Mouse (Mus musculus): Measurements from ENCODE around the gene Igsf23. TPM values are rescaled to one million over a fixed set of nuclear protein-coding genes. Genes with fewer than 3 reads are reported as not detected.
A peak's percentile ranks its signal among the peaks of the same experiment; 100 is the strongest.
"Not testable (repeated sequence)": the region's sequence is repeated elsewhere in the genome, so short reads cannot be mapped to it uniquely, and the experiment has no call there.

Igsf23 gene
- polyA plus RNA-seq, 1 experiment from 2014 or later, result 0.59 TPM

DNA sequence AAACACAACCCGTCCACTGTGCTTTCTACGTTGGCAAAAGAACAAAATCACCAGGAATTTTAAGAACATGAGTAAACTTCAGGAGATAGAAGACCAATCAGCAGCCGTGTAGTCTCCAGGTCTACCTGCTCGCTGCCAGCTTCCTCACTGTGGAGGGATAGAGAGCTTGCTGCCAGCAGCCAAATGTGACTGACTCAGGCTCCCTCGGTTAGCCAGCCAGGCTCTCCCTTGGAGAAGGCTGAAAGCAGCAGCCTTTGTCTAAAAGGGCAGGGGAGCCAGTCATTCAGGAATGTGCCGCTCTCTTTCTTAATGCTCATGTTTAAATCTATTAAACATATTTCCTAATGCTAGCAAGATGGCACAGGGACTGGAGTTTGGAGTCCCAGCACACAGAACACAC, 20.1 kb downstream of the Igsf23 start:
- H3K27me3 ChIP-seq (replicated peaks; ENCODE audit: control insufficient read depth, insufficient read depth, low read length); H3K27ac ChIP-seq (ENCODE audit: low read depth, low read length); H3K4me2 ChIP-seq; H3K4me3 ChIP-seq (ENCODE audit: low read depth, low read length); H3K9me3 ChIP-seq (ENCODE audit: control insufficient read depth, low read length); ATAC-seq (replicated peaks; ENCODE audit: low FRiP score); H3K4me1 ChIP-seq (replicated peaks; ENCODE audit: control insufficient read depth, insufficient read depth, low read length); H3K36me3 ChIP-seq (ENCODE audit: control insufficient read depth, insufficient read depth, low read length); H3K9ac ChIP-seq (ENCODE audit: low read depth, low read length); DNase-seq (ENCODE audit: low spot score): not testable (repeated sequence)
- 73% methylated on average over 6 of the region's 6 CpGs for WGBS

DNA sequence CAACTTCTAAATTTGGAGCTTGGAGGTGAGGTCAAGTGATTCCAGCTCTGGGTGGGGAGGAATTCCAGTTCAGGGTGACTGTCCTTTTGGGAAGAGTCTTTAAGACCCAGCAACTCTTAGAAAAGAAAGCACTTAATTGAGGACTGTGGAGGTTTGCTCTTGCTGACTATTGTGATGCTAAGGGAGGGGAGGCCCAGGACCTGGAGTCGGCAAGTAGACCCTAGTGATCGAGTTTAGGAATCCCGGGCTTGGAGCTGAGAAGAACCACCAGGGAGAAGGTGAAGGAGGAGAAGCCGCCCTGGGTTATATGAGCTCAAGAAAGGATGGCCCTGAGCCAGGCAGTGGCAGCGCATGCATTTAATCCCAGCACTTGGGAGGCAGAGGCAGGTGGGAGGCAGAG, 22.1 kb downstream of the Igsf23 start:
- Histone ChIP-seq H3K27ac (ENCODE audit: low read depth, low read length) (no peak overlapping the region), H3K27me3 (replicated peaks; ENCODE audit: control insufficient read depth, insufficient read depth, low read length) (peaks cover 8% of the 10 kb centered on the region; the same call in 1 of the 2 replicates), H3K4me2 (no peak overlapping the region), H3K9ac (ENCODE audit: low read depth, low read length) (no peak overlapping the region), H3K4me1 (replicated peaks; ENCODE audit: control insufficient read depth, insufficient read depth, low read length) (peaks cover 7% of the 10 kb centered on the region), H3K36me3 (ENCODE audit: control insufficient read depth, insufficient read depth, low read length) (no peaks in the 10 kb centered on the region), H3K4me3 (ENCODE audit: low read depth, low read length) (no peak overlapping the region), H3K9me3 (ENCODE audit: control insufficient read depth, low read length) (no peaks in the 10 kb centered on the region)
- 76% methylated on average over 5 of the region's 5 CpGs for WGBS
- DNase-seq (ENCODE audit: low spot score) (no peak), ATAC-seq (replicated peaks; ENCODE audit: low FRiP score) (no peak)

DNA sequence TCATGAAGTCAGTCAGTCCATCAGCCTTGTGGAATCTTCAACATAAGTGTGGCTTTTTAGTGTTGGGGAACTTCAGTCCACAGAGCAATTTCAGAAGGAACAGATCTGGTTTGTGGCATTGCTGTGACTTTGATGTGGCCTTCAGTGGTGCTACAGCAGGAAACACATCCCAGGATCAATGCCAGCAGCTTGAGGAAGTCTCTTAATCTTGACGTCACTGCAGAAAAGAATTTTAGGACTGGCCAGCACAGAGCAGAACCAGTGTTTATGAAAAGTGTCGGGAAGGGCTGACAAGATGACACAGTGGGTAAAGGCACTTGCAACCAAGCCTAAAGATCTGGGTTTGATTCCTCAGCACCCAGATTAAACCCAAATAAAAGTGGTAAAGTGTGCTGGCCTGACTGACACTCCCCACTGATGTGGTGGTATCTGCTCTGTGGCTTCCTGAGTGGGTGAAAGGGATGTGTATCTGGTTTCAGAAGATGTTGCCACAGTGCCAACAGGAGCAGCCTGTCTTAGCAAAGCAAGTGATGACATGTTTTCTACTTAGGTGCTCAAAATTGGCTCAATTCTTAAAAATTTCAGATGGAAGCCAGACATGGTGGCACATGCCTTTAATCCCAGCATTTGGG, 23.6 kb downstream of the Igsf23 start:
- DNase-seq (ENCODE audit: low spot score) (no peak), ATAC-seq (replicated peaks; ENCODE audit: low FRiP score) (no peak)
- H3K27ac ChIP-seq (ENCODE audit: low read depth, low read length), result no peak overlapping the region
- WGBS, result 32% methylated on average over 2 of the region's 2 CpGs
- no peaks in the 10 kb centered on the region for H3K36me3 ChIP-seq (ENCODE audit: control insufficient read depth, insufficient read depth, low read length)
- H3K4me3 ChIP-seq (ENCODE audit: low read depth, low read length), result no peak overlapping the region
- H3K4me2 ChIP-seq, result no peak overlapping the region
- no peaks in the 10 kb centered on the region for H3K9me3 ChIP-seq (ENCODE audit: control insufficient read depth, low read length)
- H3K27me3 ChIP-seq (replicated peaks; ENCODE audit: control insufficient read depth, insufficient read depth, low read length), result peaks cover 5% of the 10 kb centered on the region; the same call in 1 of the 2 replicates
- H3K9ac ChIP-seq (ENCODE audit: low read depth, low read length), result no peak overlapping the region
- peaks cover 3% of the 10 kb centered on the region; the same call in 1 of the 2 replicates for H3K4me1 ChIP-seq (replicated peaks; ENCODE audit: control insufficient read depth, insufficient read depth, low read length)

DNA sequence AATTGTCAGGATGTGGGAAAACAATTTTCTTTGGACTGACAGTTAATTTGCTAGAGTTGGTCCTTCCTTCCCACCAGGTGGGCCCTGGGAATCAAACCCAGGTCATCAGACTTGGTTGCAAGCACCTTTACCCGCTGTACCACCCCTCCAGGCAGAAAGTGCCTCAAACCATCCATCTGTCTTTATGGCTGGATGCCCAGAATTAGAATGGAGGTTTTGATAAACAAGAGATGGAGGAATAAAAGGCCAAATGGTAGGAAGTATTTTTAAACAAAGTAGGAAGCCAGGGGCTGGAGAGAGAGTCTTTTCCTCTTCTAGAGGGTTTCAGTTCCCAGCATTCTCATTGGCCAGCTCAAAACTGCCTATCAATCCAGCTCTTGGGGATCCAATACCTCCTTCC, 25.2 kb downstream of the Igsf23 start:
- DNase-seq (ENCODE audit: low spot score) (no peak), ATAC-seq (replicated peaks; ENCODE audit: low FRiP score) (no peak)
- Histone ChIP-seq H3K4me3 (ENCODE audit: low read depth, low read length) (no peak overlapping the region), H3K27ac (ENCODE audit: low read depth, low read length) (no peak overlapping the region), H3K4me1 (replicated peaks; ENCODE audit: control insufficient read depth, insufficient read depth, low read length) (peaks cover 3% of the 10 kb centered on the region; the same call in 1 of the 2 replicates), H3K9ac (ENCODE audit: low read depth, low read length) (no peak overlapping the region), H3K27me3 (replicated peaks; ENCODE audit: control insufficient read depth, insufficient read depth, low read length) (no peaks in the 10 kb centered on the region), H3K36me3 (ENCODE audit: control insufficient read depth, insufficient read depth, low read length) (no peaks in the 10 kb centered on the region), H3K9me3 (ENCODE audit: control insufficient read depth, low read length) (no peaks in the 10 kb centered on the region), H3K4me2 (no peak overlapping the region)
- WGBS, result 85% methylated on average over 1 of the region's 1 CpGs

DNA sequence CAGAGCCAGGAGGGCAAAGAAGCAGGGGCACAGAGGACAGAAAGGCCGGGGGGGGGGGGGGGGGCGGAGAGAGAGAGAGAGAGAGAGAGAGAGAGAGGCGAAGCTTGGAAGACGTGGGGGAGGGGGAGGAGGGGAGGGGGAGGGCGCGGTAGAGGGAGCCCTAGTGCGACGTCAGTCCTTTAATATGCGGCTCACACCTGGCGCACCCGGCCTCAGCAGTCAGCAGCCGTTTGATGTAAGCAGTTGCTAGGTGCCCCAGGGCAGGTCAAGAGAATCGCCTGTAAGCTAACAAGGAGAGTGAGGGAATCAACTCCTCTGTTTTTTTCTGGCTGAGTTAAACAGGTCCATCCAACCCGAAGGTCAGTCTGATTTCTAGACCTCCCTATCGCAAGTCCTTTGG, 26.8 kb downstream of the Igsf23 start:
- ATAC-seq (replicated peaks; ENCODE audit: low FRiP score) (no peak), DNase-seq (ENCODE audit: low spot score) (no peak)
- Histone ChIP-seq H3K36me3 (ENCODE audit: control insufficient read depth, insufficient read depth, low read length) (no peaks in the 10 kb centered on the region), H3K4me2 (no peak overlapping the region), H3K4me1 (replicated peaks; ENCODE audit: control insufficient read depth, insufficient read depth, low read length) (peaks cover 5% of the 10 kb centered on the region; the same call in 1 of the 2 replicates), H3K27me3 (replicated peaks; ENCODE audit: control insufficient read depth, insufficient read depth, low read length) (no peaks in the 10 kb centered on the region), H3K9me3 (ENCODE audit: control insufficient read depth, low read length) (no peaks in the 10 kb centered on the region), H3K27ac (ENCODE audit: low read depth, low read length) (no peak overlapping the region), H3K4me3 (ENCODE audit: low read depth, low read length) (no peak overlapping the region), H3K9ac (ENCODE audit: low read depth, low read length) (no peak overlapping the region)
- 21% methylated on average over 10 of the region's 15 CpGs for WGBS

DNA sequence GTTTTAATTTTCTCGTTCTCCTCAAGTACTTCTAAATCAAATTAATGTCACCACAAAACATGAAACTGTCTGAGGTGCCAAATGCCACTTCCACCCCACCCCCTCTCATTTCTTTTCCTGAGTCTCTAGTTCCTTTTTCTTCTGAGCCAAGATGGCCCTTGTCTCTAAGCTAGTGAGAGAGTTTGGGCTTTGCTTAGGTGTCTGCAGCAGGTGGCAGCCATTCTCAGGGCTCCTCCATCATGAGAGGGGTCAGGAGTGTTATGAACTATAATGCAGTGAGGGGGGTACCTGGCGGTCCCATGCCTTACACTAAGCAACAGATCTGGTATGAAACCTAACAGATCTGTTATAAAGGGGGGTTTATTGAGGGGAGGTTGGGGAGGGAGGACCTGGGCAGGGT, 27.2 kb downstream of the Igsf23 start:
- H3K4me3 ChIP-seq (ENCODE audit: low read depth, low read length), result no peak overlapping the region
- DNase-seq (ENCODE audit: low spot score) (no peak), ATAC-seq (replicated peaks; ENCODE audit: low FRiP score) (no peak)
- peaks cover 5% of the 10 kb centered on the region; the same call in 1 of the 2 replicates for H3K4me1 ChIP-seq (replicated peaks; ENCODE audit: control insufficient read depth, insufficient read depth, low read length)
- H3K9ac ChIP-seq (ENCODE audit: low read depth, low read length), result no peak overlapping the region
- no peak overlapping the region for H3K27ac ChIP-seq (ENCODE audit: low read depth, low read length)
- WGBS, result 37% methylated on average over 2 of the region's 2 CpGs
- peaks cover 1% of the 10 kb centered on the region; the same call in 1 of the 2 replicates for H3K36me3 ChIP-seq (ENCODE audit: control insufficient read depth, insufficient read depth, low read length)
- no peaks in the 10 kb centered on the region for H3K9me3 ChIP-seq (ENCODE audit: control insufficient read depth, low read length)
- no peak overlapping the region for H3K4me2 ChIP-seq
- H3K27me3 ChIP-seq (replicated peaks; ENCODE audit: control insufficient read depth, insufficient read depth, low read length), result no peaks in the 10 kb centered on the region

DNA sequence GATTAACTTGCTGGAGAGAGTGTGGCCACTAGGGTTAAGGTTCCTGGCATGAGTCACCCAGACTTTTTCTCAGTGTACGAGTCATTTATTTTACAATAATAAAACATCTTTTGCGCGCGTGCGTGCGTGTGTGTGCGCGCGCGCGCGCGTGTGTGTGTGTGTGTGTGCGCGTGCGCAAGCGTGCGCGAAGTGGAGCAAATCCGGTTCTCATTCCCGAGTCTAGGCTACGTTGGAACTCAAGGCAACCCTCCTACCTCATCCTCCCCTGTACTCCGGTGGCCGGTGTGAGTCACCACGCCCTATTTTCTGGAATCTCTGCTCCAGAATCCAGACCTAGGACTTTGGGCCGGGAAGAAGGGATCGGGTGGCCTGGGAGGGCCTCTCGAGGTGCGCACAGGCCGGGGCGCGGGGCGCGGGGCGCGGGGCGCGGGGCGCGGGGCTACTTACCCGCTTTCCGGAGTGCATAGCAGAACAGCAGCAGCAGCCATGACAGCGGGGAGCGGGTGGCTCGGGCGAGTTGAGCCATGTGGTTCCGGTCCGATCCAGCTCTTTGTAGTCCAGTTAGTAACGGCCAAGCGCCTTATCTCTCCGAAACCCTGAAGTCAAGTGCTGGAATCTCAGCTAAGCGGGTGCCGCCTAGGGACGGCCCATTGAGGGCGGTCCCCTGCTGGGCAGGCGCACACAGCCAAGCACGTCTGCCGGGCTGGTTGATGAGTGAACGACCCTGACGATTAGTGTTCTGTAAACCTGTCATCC, 29.9 kb downstream of the Igsf23 start, which contains the start of gene Pvr:
Pvr (minus strand) TSS at position 655 of the 756 bp plus-strand sequence.
- H3K27ac ChIP-seq (ENCODE audit: low read depth, low read length), result no peak within 1 kb of the TSS
- DNase-seq (ENCODE audit: low spot score), result peak; percentile 71
- H3K4me2 ChIP-seq, result peak within 1 kb of the TSS; percentile 88
- peaks cover 5% of the 10 kb centered on the region; the same call in 1 of the 2 replicates for H3K4me1 ChIP-seq (replicated peaks; ENCODE audit: control insufficient read depth, insufficient read depth, low read length)
- 1% methylated on average over 60 of the region's 60 CpGs for WGBS
- no peaks in the 10 kb centered on the region for H3K9me3 ChIP-seq (ENCODE audit: control insufficient read depth, low read length)
- H3K4me3 ChIP-seq (ENCODE audit: low read depth, low read length), result peak within 1 kb of the TSS; percentile 75
- H3K27me3 ChIP-seq (replicated peaks; ENCODE audit: control insufficient read depth, insufficient read depth, low read length), result no peaks in the 10 kb centered on the region
- peak within 1 kb of the TSS; percentile 67 for H3K9ac ChIP-seq (ENCODE audit: low read depth, low read length)
- peaks cover 12% of the 10 kb centered on the region for H3K36me3 ChIP-seq (ENCODE audit: control insufficient read depth, insufficient read depth, low read length)
- ATAC-seq (replicated peaks; ENCODE audit: low FRiP score), result peak; percentile 81

DNA sequence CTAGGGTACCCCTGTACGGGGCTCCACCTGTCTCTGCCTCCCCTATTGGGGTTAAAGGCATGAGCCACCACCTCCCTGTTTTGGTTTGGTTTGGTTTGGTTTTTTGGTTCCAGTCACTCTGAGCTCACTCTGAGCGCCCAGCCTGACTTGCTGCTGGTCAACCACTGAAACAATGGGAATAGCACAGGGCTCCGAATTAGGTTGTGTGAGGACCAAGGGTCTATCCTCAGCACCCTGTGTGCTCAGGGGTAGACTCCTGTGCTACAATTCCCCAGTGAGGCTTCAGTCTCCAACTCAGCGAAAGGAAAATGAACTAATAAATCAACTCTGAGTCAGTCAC, 30.4 kb downstream of the Igsf23 start:
- ATAC-seq (replicated peaks; ENCODE audit: low FRiP score) (peak; percentile 19; the same call in 1 of the 2 replicates), DNase-seq (ENCODE audit: low spot score) (peak; percentile 39)
- H3K4me1 ChIP-seq (replicated peaks; ENCODE audit: control insufficient read depth, insufficient read depth, low read length), result peaks cover 5% of the 10 kb centered on the region; the same call in 1 of the 2 replicates
- no peak overlapping the region; the same call in 1 of the 2 replicates for H3K9ac ChIP-seq (ENCODE audit: low read depth, low read length)
- H3K4me3 ChIP-seq (ENCODE audit: low read depth, low read length), result peak overlapping the region; percentile 75
- peaks cover 12% of the 10 kb centered on the region for H3K36me3 ChIP-seq (ENCODE audit: control insufficient read depth, insufficient read depth, low read length)
- WGBS, result 30% methylated on average over 4 of the region's 4 CpGs
- peak overlapping the region; percentile 88 for H3K4me2 ChIP-seq
- no peak overlapping the region for H3K27ac ChIP-seq (ENCODE audit: low read depth, low read length)
- no peaks in the 10 kb centered on the region for H3K27me3 ChIP-seq (replicated peaks; ENCODE audit: control insufficient read depth, insufficient read depth, low read length)
- no peaks in the 10 kb centered on the region for H3K9me3 ChIP-seq (ENCODE audit: control insufficient read depth, low read length)
